Mouse (Mus musculus) intestine, embryonic 16.5 days (tissue): ENCODE data around the gene Csnk1e. TPM values are rescaled to one million over a fixed set of nuclear protein-coding genes. Genes with fewer than 3 reads are reported as not detected.

Source experiments
- ATAC-seq: fragments of 200-750 bp; cut with Nextera tagmentation; 2 replicates; pipeline ENCODE4 v1.8.0; 2017; ENCODE audit warnings: moderate TSS enrichment, moderate library complexity
- H3K27ac ChIP-seq: fragments of 300-500 bp; sonication (generic); 2 replicates; pipeline ENCODE4 v1.5.1; 2014; ENCODE audit warnings: mild to moderate bottlenecking, low read length
- H3K27me3 ChIP-seq: fragments of 300-500 bp; sonication (generic); replicated peaks from 2 replicates; pipeline ENCODE4 v1.6.1; 2014; ENCODE audit warnings: low read length, control low read depth, mixed read lengths; ENCODE audit not compliant: control insufficient read depth, insufficient read depth
- H3K36me3 ChIP-seq: fragments of 300-500 bp; sonication (generic); 2 replicates; pipeline ENCODE4 v1.6.1; 2014; ENCODE audit warnings: low read length, control low read depth; ENCODE audit not compliant: control insufficient read depth, insufficient read depth
- H3K4me1 ChIP-seq: fragments of 300-500 bp; sonication (generic); 2 replicates; pipeline ENCODE4 v1.6.1; 2014; ENCODE audit warnings: low read length, control low read depth, mixed read lengths; ENCODE audit not compliant: control insufficient read depth, insufficient read depth
- H3K4me2 ChIP-seq: fragments of 300-500 bp; sonication (generic); 2 replicates; pipeline ENCODE4 v1.6.1; 2014; ENCODE audit warnings: low read depth, low read length, control low read depth
- H3K4me3 ChIP-seq: fragments of 300-500 bp; sonication (generic); 2 replicates; pipeline ENCODE4 v1.5.1; 2014; ENCODE audit warnings: mild to moderate bottlenecking, low read length
- H3K9ac ChIP-seq: fragments of 300-500 bp; sonication (generic); 2 replicates; pipeline ENCODE4 v1.6.1; 2014; ENCODE audit warnings: low read depth, low read length
- H3K9me3 ChIP-seq: fragments of 300-500 bp; sonication (generic); 2 replicates; pipeline ENCODE4 v1.6.1; 2016; ENCODE audit warnings: low read length, control low read depth; ENCODE audit not compliant: control insufficient read depth
- WGBS: fragments of 180-500 bp; shearing (Covaris S2); extraction: QIAGEN DNeasy Blood & Tissue Kit; methylation state at CpG from one replicate; pipeline ENCODE4 v1.1.7; 2014; 5-methylcytosine and 5-hydroxymethylcytosine counted together
- polyA plus RNA-seq: library from polyadenylated mRNA; unstranded; fragments of >200 nt; fragmentation: Nextera tagmentation; extraction: Ambion mirVana; gene quantifications from 2 replicates; pipeline ENCODE4 v1.2.1, GENCODE M21; 2015

The Csnk1e gene
- polyA plus RNA-seq, 1 experiment from 2014 or later, result 30.8 TPM

- Histone ChIP-seq H3K4me1 (no peaks in the 10 kb centered on the region), H3K9me3 (no peaks in the 10 kb centered on the region), H3K4me2 (no peak overlapping the region), H3K27ac (no peak overlapping the region), H3K36me3 (no peaks in the 10 kb centered on the region), H3K4me3 (no peak overlapping the region), H3K9ac (no peak overlapping the region), H3K27me3 (no peaks in the 10 kb centered on the region)
- whole genome bisulfite sequencing, result 94% methylated on average over 3 of the region's 3 CpGs
- no peak for ATAC-seq
These were observed 7.3 kb downstream of the Csnk1e start for GRCm38 (mm10) chr15:79448041-79448440.

- no peak for ATAC-seq
- H3K4me3 ChIP-seq, result no peak overlapping the region
These were observed 9.3 kb downstream of the Csnk1e start for GRCm38 (mm10) chr15:79445786-79446654.

DNA sequence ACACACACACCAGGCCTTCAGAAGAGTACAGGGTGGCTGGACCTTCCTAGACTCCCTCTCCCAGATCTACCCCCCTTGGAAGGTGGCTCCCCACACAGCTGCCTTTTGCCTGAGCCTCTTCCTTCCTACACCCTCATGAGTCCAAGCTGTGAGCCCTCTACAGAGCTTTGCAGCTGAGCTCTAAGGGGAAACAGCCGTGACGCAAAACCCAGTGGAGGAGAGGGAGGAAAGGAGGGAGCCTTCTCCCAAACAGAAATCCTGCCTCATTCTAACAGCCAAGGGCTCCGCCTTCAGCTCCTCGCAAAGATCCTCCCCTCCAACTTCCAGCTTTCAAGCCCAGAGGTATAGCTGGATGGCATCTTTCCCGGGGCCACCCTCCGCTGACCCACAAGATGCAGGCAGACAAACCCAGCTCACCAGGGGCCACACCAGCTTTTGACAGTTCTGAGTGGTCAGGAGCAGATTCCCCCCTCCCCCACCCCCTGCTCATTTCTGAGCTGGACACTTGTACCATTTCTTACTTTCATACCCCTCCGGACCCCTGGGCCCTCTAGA lies 11.4 kb downstream of the Csnk1e start:
- Histone ChIP-seq H3K4me2 (no peak overlapping the region), H3K27ac (no peak overlapping the region), H3K4me3 (no peak overlapping the region), H3K27me3 (no peaks in the 10 kb centered on the region), H3K4me1 (peaks cover 23% of the 10 kb centered on the region), H3K36me3 (no peaks in the 10 kb centered on the region), H3K9me3 (no peaks in the 10 kb centered on the region), H3K9ac (0 out of 2 replicates have a peak overlapping the region, but pooled peaks have one; percentile 6)
- ATAC-seq, result no peak
- WGBS, result 61% methylated on average over 7 of the region's 7 CpGs

More at GRCm38 (mm10) chr15:79445786-79446654, 9.3 kb downstream of the Csnk1e start:
- Histone ChIP-seq H3K4me1 (peaks cover 3% of the 10 kb centered on the region; the same call in 1 of the 2 replicates), H3K9me3 (no peaks in the 10 kb centered on the region), H3K9ac (no peak overlapping the region), H3K27ac (no peak overlapping the region), H3K36me3 (no peaks in the 10 kb centered on the region), H3K27me3 (no peaks in the 10 kb centered on the region), H3K4me2 (no peak overlapping the region)
- WGBS, result 75% methylated on average over 8 of the region's 8 CpGs

DNA sequence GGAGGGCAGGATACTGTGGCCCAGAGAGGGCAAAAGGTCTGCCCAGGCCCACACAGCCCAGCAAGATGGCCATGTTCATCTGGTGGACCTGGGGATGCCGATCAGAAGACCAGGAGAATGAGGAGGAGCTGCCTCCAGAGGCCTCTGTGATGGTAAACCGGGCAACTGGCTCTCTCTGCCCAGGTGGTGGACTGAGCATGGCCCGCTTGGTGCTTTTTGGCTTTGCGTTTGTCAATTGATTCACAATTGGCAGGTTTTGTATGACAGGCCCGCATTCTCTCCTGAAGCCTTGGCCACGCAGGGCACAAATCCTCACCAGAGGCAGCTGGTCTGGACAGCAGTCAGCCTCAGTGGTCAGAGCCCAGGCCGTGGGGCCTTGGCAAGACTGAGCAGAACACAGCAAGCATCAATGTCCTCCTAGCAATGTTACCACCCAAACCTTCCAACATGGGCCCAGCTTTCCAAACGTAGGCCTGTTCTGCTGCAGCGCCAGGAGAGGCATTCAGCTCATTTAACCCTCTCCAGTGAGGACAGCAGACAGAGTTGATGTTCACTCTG lies 12.3 kb downstream of the Csnk1e start:
- Histone ChIP-seq H3K4me3 (no peak overlapping the region), H3K27me3 (no peaks in the 10 kb centered on the region), H3K4me2 (no peak overlapping the region), H3K27ac (no peak overlapping the region), H3K9me3 (no peaks in the 10 kb centered on the region), H3K36me3 (no peaks in the 10 kb centered on the region), H3K9ac (no peak overlapping the region), H3K4me1 (peaks cover 28% of the 10 kb centered on the region)
- ATAC-seq, result no peak
- 83% methylated on average over 9 of the region's 9 CpGs for WGBS

GRCm38 (mm10) chr15:79442257-79442611 lies 13.1 kb downstream of the Csnk1e start:
- H3K27ac ChIP-seq, result peak overlapping the region; percentile 91
- H3K4me3 ChIP-seq, result peak overlapping the region; percentile 87
- no peaks in the 10 kb centered on the region for H3K27me3 ChIP-seq
- peak; percentile 20; the same call in 1 of the 2 replicates for ATAC-seq
- 0 out of 2 replicates have a peak, but pooled peaks cover 4% of the 10 kb centered on the region for H3K36me3 ChIP-seq
- no peaks in the 10 kb centered on the region for H3K9me3 ChIP-seq
- WGBS, result 4% methylated on average over 6 of the region's 6 CpGs
- H3K9ac ChIP-seq, result peak overlapping the region; percentile 97
- peaks cover 28% of the 10 kb centered on the region for H3K4me1 ChIP-seq
- H3K4me2 ChIP-seq, result peak overlapping the region; percentile 58

- H3K27ac ChIP-seq, result peak overlapping the region; percentile 91
- peaks cover 28% of the 10 kb centered on the region for H3K4me1 ChIP-seq
- peak; percentile 71 for ATAC-seq
- H3K9me3 ChIP-seq, result no peaks in the 10 kb centered on the region
- no peaks in the 10 kb centered on the region for H3K27me3 ChIP-seq
- peak overlapping the region; percentile 58 for H3K4me2 ChIP-seq
- 1% methylated on average over 83 of the region's 107 CpGs for WGBS
- H3K36me3 ChIP-seq, result 0 out of 2 replicates have a peak, but pooled peaks cover 4% of the 10 kb centered on the region
- H3K4me3 ChIP-seq, result peak overlapping the region; percentile 87
- H3K9ac ChIP-seq, result peak overlapping the region; percentile 97
These were observed 13.8 kb downstream of the Csnk1e start for GRCm38 (mm10) chr15:79441331-79442256.

DNA sequence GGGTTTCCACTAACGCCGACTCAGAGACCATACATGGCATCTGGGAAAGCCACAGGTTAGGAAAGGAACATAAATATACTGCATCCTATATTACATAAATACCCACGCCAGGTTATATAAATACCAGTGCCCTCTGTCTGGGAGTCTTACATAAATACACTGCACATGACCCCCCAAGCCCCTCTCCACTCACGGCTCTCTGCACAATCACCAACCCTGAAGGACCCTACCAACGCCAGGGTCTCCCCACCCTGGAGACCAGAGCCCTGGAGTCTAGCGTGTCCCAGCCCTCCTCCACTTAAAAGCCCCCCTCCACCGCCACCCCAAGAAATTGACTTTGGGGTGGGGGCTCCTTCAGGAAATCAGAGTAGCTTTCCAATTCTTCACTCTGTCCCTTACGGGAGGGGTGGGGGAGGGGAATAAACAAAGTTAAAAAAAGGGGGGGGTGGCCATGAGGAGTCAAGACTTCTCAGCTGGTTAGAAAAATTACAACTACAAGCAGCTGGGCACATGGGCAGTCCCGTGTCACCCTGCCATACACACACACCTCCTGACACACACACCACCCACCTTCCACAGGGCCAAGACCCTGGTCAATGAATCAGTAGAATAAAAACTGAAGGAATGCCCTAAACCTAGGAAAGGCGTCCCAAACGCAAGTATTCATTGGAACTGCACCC lies 14.6 kb downstream of the Csnk1e start:
- peak overlapping the region; percentile 97 for H3K9ac ChIP-seq
- H3K4me2 ChIP-seq, result peak overlapping the region; percentile 58
- ATAC-seq, result peak; percentile 10
- H3K27me3 ChIP-seq, result no peaks in the 10 kb centered on the region
- H3K36me3 ChIP-seq, result 0 out of 2 replicates have a peak, but pooled peaks cover 4% of the 10 kb centered on the region
- H3K4me3 ChIP-seq, result peak overlapping the region; percentile 87
- H3K27ac ChIP-seq, result peak overlapping the region; percentile 91
- WGBS, result 14% methylated on average over 11 of the region's 11 CpGs
- no peaks in the 10 kb centered on the region for H3K9me3 ChIP-seq
- H3K4me1 ChIP-seq, result peaks cover 31% of the 10 kb centered on the region

GRCm38 (mm10) chr15:79440223-79440622 lies 15.1 kb downstream of the Csnk1e start:
- peak overlapping the region; percentile 97; the same call in 1 of the 2 replicates for H3K9ac ChIP-seq
- peak overlapping the region; percentile 87 for H3K4me3 ChIP-seq
- peaks cover 4% of the 10 kb centered on the region; the same call in 1 of the 2 replicates for H3K36me3 ChIP-seq
- H3K4me1 ChIP-seq, result peaks cover 37% of the 10 kb centered on the region
- ATAC-seq, result no peak
- H3K27me3 ChIP-seq, result no peaks in the 10 kb centered on the region
- H3K9me3 ChIP-seq, result no peaks in the 10 kb centered on the region
- 0 out of 2 replicates have a peak overlapping the region, but pooled peaks have one; percentile 33 for H3K27ac ChIP-seq
- WGBS, result 64% methylated on average over 4 of the region's 4 CpGs
- H3K4me2 ChIP-seq, result peak overlapping the region; percentile 58
